Mouse (Mus musculus): ENCODE results near the gene Sf3b3.
"Not testable (repeated sequence)": the region's sequence is repeated elsewhere in the genome, so short reads cannot be mapped to it uniquely, and the experiment has no call there.

Gene Sf3b3

GRCm38 (mm10) chr8:110846405-110847170 lies at the start of gene Sf3b3, which contains the start of gene Cog4:
Gene Sf3b3 (minus strand): TSS chr8:110846787.
Gene Cog4 (plus strand): TSS chr8:110846600.
- DNase-seq (ENCODE audit: low read depth), result peak; percentile 97

DNA sequence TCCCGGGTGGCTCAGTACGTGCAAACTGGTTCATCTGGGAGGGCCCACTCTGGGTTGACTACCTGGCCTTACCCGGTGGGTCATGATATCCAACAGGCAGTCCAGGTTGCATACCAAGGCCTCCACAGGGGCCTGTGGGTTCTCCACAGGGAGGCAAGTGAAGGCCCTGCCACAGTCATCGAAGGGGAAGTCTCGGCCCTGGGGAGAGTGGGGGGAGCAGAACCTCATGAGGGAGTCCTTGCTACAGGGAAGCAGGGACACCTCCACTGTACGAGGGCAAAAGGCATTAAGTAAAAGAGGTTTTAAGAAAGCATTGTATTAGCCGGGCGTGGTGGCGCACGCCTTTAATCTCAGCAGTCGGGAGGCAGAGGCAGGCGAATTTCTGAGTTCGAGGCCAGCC lies 49.2 kb upstream of the Sf3b3 start:
- DNase-seq (ENCODE audit: low read depth), result no peak

DNA sequence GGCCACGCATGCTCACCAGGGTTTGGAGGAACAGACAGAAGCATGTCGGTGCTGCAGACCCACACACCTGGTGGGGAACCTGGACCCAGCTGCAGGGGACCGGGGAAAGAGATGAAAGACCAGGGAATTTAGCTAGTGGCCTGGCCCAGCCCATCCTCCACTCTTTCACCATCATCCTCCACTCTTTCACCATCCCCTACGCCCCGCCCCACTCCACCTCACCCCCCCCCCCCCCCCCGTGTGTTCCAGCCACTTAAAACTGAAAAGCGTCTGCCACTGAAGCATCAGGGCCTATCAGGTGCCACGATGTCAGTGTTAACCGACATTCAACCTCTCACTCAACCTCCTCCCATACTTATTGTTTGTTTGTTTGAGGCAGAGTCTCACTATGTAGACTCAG lies 48.7 kb upstream of the Sf3b3 start:
- DNase-seq (ENCODE audit: low read depth), result no peak

GRCm38 (mm10) chr8:110894851-110895250 lies 48.3 kb upstream of the Sf3b3 start:
- DNase-seq (ENCODE audit: low read depth), result no peak

DNA sequence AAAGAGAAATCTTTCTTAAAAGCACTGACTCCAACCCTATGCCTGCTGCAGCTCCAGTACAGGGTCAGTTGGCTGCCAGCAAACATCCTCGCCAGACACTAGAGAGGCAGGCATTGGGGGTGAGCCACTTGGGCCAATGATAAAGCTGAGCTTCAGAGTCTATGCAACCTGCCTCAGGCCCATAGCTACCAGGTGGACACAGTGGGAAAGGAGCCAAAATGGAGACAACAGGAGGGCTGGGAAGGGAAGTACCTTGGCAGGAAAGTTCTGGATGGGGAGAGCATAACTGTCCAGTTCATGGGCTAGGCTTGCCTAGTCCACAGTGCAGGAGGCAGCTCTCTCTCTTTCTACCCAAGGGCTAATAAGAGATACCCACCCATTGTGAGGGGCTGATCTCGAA lies 46.3 kb upstream of the Sf3b3 start:
- DNase-seq (ENCODE audit: low read depth), result no peak

DNA sequence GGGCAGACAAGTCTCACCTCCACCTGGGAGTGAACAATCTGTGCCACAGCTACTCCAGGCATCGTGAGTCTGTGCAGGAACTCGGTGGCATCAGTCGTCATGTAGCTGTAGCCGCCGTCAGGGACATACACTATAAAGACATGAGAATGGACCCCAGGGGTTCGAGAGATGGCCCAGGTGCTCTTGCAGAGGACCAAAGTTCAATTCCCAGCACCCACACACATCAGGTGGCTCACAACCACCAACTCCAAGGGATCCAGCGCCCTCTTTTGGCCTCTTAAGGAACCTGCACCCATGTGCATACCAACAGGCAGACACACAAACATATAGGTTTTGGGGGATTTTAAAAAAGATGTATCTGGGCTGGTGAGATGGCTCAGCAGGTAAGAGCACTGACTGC lies 45.5 kb upstream of the Sf3b3 start:
- DNase-seq (ENCODE audit: low read depth), result no peak

DNA sequence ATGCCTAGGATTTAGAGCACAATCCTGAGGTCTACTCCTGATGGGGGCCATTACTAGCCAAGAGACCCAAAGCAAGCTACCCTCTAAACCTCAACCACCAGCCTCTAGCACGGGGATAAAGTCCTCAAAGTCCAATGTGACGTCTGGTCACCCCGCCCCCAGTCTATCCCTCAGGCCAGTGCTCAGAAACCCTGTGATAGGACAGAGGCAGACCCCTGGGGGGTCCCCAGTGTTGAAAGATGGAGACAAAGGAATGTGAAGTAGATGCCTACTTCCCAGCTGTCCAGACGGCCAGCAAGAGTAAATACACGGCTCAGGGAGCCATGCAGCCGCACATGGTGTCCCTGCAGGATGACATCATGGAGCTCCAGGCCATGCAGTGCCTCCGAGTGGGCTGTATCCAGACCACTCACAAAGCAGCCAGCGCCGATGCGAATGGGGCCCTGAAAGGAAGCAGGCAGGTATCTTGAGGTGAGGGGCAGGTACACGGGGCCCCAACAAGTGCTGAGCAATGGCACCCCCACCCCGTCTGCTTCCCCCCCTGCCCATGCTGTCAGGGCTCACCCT lies 43.4 kb upstream of the Sf3b3 start:
- no peak for DNase-seq (ENCODE audit: low read depth)

DNA sequence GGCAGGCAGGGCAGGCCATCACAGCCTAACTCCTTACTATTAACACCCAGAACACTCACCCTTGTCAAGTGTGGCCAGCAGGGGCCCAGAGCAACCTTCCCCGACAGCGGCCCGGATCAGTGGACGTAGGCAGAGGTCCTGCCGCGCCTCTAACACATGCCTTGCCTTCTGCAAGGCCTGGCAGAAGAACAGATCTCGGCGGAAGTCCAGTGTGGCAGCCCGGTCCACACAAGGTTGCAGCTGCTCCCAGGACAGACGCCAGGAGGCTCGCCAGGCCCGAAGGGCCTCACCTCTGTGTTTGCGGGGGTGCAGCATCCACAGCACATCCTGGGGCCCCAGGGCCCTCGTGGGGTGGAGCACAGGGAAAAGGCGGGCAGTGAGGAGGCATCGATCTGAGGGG lies 42.3 kb upstream of the Sf3b3 start:
- no peak for DNase-seq (ENCODE audit: low read depth)

DNA sequence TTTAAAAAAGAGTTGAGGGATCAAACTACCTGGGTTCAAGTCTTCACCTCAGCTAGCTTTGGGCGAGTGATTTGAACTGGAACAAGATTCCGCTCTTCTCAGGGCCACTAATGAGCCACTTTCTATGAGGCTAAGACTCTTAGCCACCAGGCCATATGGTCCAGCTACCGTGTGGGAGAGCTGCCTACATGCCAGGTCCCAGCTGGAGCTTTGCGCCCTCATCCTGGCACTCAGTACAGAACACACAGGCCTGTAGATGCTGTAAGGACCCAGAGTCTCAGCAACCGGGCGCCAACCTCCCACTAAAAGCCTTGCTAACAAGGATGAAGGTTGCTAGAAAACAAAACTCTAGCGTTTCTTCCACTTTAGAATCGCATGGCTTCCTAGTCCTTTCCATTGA lies 41.9 kb upstream of the Sf3b3 start:
- DNase-seq (ENCODE audit: low read depth), result no peak

GRCm38 (mm10) chr8:110887551-110887950 lies 41.0 kb upstream of the Sf3b3 start:
- no peak for DNase-seq (ENCODE audit: low read depth)

- no peak for DNase-seq (ENCODE audit: low read depth)
Observed at GRCm38 (mm10) chr8:110886634-110887033, 40.0 kb upstream of the Sf3b3 start.

GRCm38 (mm10) chr8:110883824-110884223 lies 37.2 kb upstream of the Sf3b3 start:
- no peak for DNase-seq (ENCODE audit: low read depth)

- DNase-seq (ENCODE audit: low read depth), result no peak
Observed at GRCm38 (mm10) chr8:110881741-110882310, 35.2 kb upstream of the Sf3b3 start.

GRCm38 (mm10) chr8:110877862-110878261 lies 31.3 kb upstream of the Sf3b3 start:
- no peak for DNase-seq (ENCODE audit: low read depth)

DNA sequence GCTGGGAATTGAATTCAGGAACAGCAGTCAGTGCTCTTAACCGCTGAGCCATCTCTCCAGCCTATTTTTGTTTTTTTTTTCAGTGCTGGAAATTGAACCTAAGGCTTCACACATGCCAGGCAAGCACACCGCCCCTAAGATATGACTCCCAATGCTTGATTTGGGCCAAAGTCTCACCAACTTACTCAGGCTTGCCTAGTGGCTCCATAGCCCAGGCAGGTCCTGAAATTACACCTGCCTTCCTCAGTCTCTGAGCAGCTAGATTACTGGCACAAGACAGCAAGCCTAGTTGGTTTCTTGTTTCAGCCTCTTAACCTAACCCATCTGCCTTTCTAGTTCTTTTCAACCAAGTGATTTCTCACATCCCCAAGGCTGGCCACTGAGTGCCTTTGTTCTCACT lies 23.9 kb upstream of the Sf3b3 start:
- no peak for DNase-seq (ENCODE audit: low read depth)

- not testable (repeated sequence) for DNase-seq (ENCODE audit: low read depth)
Observed at GRCm38 (mm10) chr8:110861347-110862025, 14.9 kb upstream of the Sf3b3 start.

DNA sequence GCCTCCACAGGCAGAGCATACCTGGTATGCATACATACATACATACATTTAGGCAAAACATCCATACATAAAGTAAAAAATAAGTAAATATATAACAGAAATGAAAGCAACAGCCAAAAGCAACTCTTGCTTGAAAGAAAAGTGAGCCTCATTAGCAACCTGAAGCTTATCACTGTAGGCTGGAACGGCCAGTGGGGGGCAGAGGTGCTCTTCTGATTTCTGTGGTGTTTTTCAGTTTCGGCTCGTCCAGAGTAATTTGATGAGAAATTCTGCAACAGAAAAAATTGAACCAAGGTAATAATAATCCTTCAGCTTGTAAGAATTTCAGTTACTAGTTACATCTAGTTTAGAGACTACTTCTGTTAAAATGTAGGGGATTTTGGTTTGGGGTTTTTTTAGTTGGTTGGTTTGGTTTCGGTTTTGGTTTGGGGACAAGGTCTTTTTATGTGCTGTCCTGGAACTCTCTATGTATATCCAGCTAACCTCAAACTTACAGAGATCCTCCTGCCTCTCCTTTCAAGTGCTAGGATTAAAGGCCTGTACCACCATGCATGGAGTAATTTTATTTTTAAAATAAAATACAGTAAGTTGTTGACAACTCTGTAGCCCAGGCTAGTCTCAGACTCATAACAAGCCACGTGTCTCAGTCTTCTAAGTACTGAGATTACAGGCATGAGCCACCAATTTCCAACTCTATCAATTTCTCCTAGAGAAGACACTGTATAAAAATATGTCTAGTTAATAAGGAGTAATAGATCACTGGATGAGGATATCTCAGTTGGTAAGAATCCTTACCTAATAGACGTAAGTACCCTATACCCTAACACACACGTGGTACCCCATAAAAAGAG lies 13.3 kb upstream of the Sf3b3 start:
- DNase-seq (ENCODE audit: low read depth), result peak; percentile 76

- DNase-seq (ENCODE audit: low read depth), result no peak
Observed at GRCm38 (mm10) chr8:110856760-110857461, 10.3 kb upstream of the Sf3b3 start.

- not testable (repeated sequence) for DNase-seq (ENCODE audit: low read depth)
Observed at GRCm38 (mm10) chr8:110856073-110856472, 9.5 kb upstream of the Sf3b3 start.

DNA sequence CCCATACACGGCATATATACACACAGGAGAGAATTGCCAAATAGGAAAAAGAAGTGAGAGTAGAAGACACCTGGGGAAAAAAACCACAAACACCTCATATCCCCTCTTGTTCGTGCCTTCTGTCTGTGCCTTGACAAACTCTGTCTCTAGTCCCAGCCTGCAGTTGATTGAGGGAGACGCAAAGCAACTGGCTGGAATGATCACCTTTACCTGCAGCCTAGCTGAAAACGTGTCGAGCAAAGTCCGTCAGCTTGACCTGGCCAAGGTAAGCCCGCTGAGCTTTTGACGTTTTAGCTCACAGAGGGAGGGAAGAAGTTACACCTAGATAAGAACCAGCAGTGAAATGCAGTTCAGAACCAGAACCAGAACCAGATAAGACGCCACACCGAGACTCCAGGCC lies 4.6 kb upstream of the Sf3b3 start:
- DNase-seq (ENCODE audit: low read depth), result no peak
